Mouse (Mus musculus) testis, adult 10 weeks (tissue): ENCODE data around the gene Sel1l2. TPM values are rescaled to one million over a fixed set of nuclear protein-coding genes. Genes with fewer than 3 reads are reported as not detected.

Experiments used
- polyA plus RNA-seq: library from polyadenylated mRNA; stranded (reverse); fragments of 350-450 nt; fragmentation: Illumina TruSeq; extraction: RNeasy Lipid Tissue Mini Kit (QIAGEN cat#74804); gene quantifications from one replicate; pipeline ENCODE4 v1.2.3, GENCODE M21; 2014; ENCODE audit warnings: low read depth, low replicate concordance

Sel1l2 gene
- polyA plus RNA-seq = 206 TPM

DNA sequence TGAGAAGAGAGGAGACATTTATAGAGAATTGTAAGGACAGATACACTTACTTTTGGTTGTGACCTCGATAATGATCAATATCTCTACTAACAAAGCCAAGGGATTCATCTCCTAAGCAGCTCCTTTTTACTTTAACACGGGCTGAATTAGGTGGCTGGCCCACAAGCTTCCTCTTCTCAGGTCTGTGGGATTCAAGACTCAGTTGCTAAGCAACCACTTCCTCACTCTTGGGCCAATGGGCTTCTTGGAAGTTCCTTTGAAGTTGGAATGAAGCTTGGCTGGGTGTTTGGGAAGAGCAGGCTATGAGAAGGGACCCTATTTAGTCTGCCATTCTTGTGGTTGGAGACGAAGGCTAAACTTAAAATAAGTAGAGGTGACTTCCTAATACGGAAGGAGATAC, at the start of gene Sel1l2:
Sel1l2 (minus strand) TSS at position 182 of the 400 bp plus-strand sequence.

DNA sequence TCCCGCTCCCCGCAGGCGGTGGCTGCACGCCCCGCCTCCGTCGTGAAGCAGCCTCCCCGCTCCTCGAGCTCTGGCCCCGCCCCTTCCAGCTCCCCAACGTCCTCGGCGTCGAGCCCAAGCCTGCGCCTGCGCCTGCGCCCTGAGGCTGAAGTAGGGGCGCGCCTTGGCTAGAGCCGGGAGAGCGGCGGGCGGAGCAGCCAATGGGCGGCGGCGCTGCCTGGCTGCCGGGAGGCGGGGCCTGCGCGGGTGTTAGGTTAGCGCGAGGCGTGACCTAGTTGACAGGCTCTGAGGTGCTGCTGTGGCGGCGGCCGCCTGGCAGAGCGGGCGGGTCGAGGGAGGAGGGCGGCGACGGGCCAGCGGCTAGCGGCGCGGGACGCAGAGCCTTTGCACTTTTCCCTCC, 5.7 kb upstream of the Sel1l2 start, which contains the start of gene Macrod2:
Macrod2 (plus strand) TSS at position 131 of the 400 bp plus-strand sequence.

Other genes with a start within 250 kb of the Sel1l2 start
- not detected for gene Gm17374, start 237.7 kb downstream of the Sel1l2 start, polyA plus RNA-seq
- gene Esf1, start 219.1 kb downstream of the Sel1l2 start, polyA plus RNA-seq = 42.9 TPM
- 16.3 TPM for gene Ndufaf5, start 219.1 kb downstream of the Sel1l2 start, polyA plus RNA-seq
- gene Macrod2, start 5.6 kb upstream of the Sel1l2 start, polyA plus RNA-seq = 96.1 TPM